Mouse (Mus musculus): ENCODE measurements around the gene Vsig1. TPM values are rescaled to one million over a fixed set of nuclear protein-coding genes. Genes with fewer than 3 reads are reported as not detected.

Gene Vsig1
- polyA plus RNA-seq (2014; fragmentation: Nextera tagmentation; extraction: Ambion mirVana) = not detected in 2 replicates

- no peaks in the 10 kb centered on the region for H3K9me3 ChIP-seq (ENCODE audit: control insufficient read depth, low read length)
- no peak within 1 kb of the TSS for H3K27ac ChIP-seq (ENCODE audit: low read depth, low read length)
- peaks cover 5% of the 10 kb centered on the region; the same call in 1 of the 2 replicates for H3K27me3 ChIP-seq (ENCODE audit: control insufficient read depth, insufficient read depth, low read length)
- H3K4me2 ChIP-seq = no peak within 1 kb of the TSS
- no peaks in the 10 kb centered on the region for H3K36me3 ChIP-seq (ENCODE audit: control insufficient read depth, insufficient read depth, low read length)
- H3K4me1 ChIP-seq (ENCODE audit: control insufficient read depth, insufficient read depth, low read length) = no peaks in the 10 kb centered on the region
- DNase-seq (ENCODE audit: low spot score, missing footprints) (no peak), ATAC-seq (ENCODE audit: low FRiP score) (no peak)
- WGBS = 78% methylated on average over 7 of the region's 7 CpGs
- H3K9ac ChIP-seq (ENCODE audit: low read length) = no peak within 1 kb of the TSS
- no peak within 1 kb of the TSS for H3K4me3 ChIP-seq (ENCODE audit: low read depth, low read length)
These were observed at the start of gene Vsig1 for GRCm38 (mm10) chrX:140907360-140907759. Vsig1 (plus strand) TSS chrX:140907608.

- peaks cover 5% of the 10 kb centered on the region; the same call in 1 of the 2 replicates for H3K27me3 ChIP-seq (ENCODE audit: control insufficient read depth, insufficient read depth, low read length)
- H3K27ac ChIP-seq (ENCODE audit: low read depth, low read length) = no peak overlapping the region
- H3K9ac ChIP-seq (ENCODE audit: low read length) = no peak overlapping the region
- no peak for ATAC-seq (ENCODE audit: low FRiP score)
- H3K4me3 ChIP-seq (ENCODE audit: low read depth, low read length) = no peak overlapping the region
- DNase-seq (ENCODE audit: low spot score, missing footprints) = no peak
- H3K9me3 ChIP-seq (ENCODE audit: control insufficient read depth, low read length) = no peaks in the 10 kb centered on the region
- 93% methylated on average over 6 of the region's 6 CpGs for WGBS
- H3K4me2 ChIP-seq = no peak overlapping the region
- no peaks in the 10 kb centered on the region for H3K4me1 ChIP-seq (ENCODE audit: control insufficient read depth, insufficient read depth, low read length)
- H3K36me3 ChIP-seq (ENCODE audit: control insufficient read depth, insufficient read depth, low read length) = no peaks in the 10 kb centered on the region
These were observed 44.6 kb upstream of the Vsig1 start for GRCm38 (mm10) chrX:140862760-140863159.

GRCm38 (mm10) chrX:140863431-140863830 lies 44.0 kb upstream of the Vsig1 start:
- no peaks in the 10 kb centered on the region for H3K4me1 ChIP-seq (ENCODE audit: control insufficient read depth, insufficient read depth, low read length)
- no peak overlapping the region for H3K4me3 ChIP-seq (ENCODE audit: low read depth, low read length)
- no peaks in the 10 kb centered on the region for H3K36me3 ChIP-seq (ENCODE audit: control insufficient read depth, insufficient read depth, low read length)
- no peak overlapping the region for H3K9ac ChIP-seq (ENCODE audit: low read length)
- ATAC-seq (ENCODE audit: low FRiP score) (no peak), DNase-seq (ENCODE audit: low spot score, missing footprints) (no peak)
- H3K9me3 ChIP-seq (ENCODE audit: control insufficient read depth, low read length) = no peaks in the 10 kb centered on the region
- peaks cover 5% of the 10 kb centered on the region; the same call in 1 of the 2 replicates for H3K27me3 ChIP-seq (ENCODE audit: control insufficient read depth, insufficient read depth, low read length)
- 85% methylated on average over 4 of the region's 4 CpGs for WGBS
- no peak overlapping the region for H3K27ac ChIP-seq (ENCODE audit: low read depth, low read length)
- no peak overlapping the region for H3K4me2 ChIP-seq

GRCm38 (mm10) chrX:140887193-140887592 lies 20.2 kb upstream of the Vsig1 start:
- ATAC-seq (ENCODE audit: low FRiP score) (no peak), DNase-seq (ENCODE audit: low spot score, missing footprints) (no peak)
- peaks cover 14% of the 10 kb centered on the region for H3K27me3 ChIP-seq (ENCODE audit: control insufficient read depth, insufficient read depth, low read length)
- no peak overlapping the region for H3K9ac ChIP-seq (ENCODE audit: low read length)
- no peaks in the 10 kb centered on the region for H3K4me1 ChIP-seq (ENCODE audit: control insufficient read depth, insufficient read depth, low read length)
- 84% methylated on average over 2 of the region's 2 CpGs for WGBS
- no peak overlapping the region for H3K27ac ChIP-seq (ENCODE audit: low read depth, low read length)
- H3K4me3 ChIP-seq (ENCODE audit: low read depth, low read length) = no peak overlapping the region
- no peaks in the 10 kb centered on the region for H3K36me3 ChIP-seq (ENCODE audit: control insufficient read depth, insufficient read depth, low read length)
- H3K4me2 ChIP-seq = no peak overlapping the region
- no peaks in the 10 kb centered on the region for H3K9me3 ChIP-seq (ENCODE audit: control insufficient read depth, low read length)

GRCm38 (mm10) chrX:140891796-140892195 lies 15.6 kb upstream of the Vsig1 start:
- DNase-seq (ENCODE audit: low spot score, missing footprints) = no peak
- H3K4me1 ChIP-seq (ENCODE audit: control insufficient read depth, insufficient read depth, low read length) = no peaks in the 10 kb centered on the region
- no peaks in the 10 kb centered on the region for H3K9me3 ChIP-seq (ENCODE audit: control insufficient read depth, low read length)
- WGBS = 71% methylated on average over 4 of the region's 4 CpGs
- no peak overlapping the region for H3K9ac ChIP-seq (ENCODE audit: low read length)
- no peaks in the 10 kb centered on the region for H3K36me3 ChIP-seq (ENCODE audit: control insufficient read depth, insufficient read depth, low read length)
- H3K4me3 ChIP-seq (ENCODE audit: low read depth, low read length) = no peak overlapping the region
- H3K27ac ChIP-seq (ENCODE audit: low read depth, low read length) = no peak overlapping the region
- H3K4me2 ChIP-seq = no peak overlapping the region
- ATAC-seq (ENCODE audit: low FRiP score) = no peak
- peaks cover 8% of the 10 kb centered on the region for H3K27me3 ChIP-seq (ENCODE audit: control insufficient read depth, insufficient read depth, low read length)

- Histone ChIP-seq H3K27me3 (ENCODE audit: control insufficient read depth, insufficient read depth, low read length) (peaks cover 5% of the 10 kb centered on the region; the same call in 1 of the 2 replicates), H3K4me2 (no peak overlapping the region), H3K27ac (ENCODE audit: low read depth, low read length) (no peak overlapping the region), H3K36me3 (ENCODE audit: control insufficient read depth, insufficient read depth, low read length) (no peaks in the 10 kb centered on the region), H3K9ac (ENCODE audit: low read length) (no peak overlapping the region), H3K9me3 (ENCODE audit: control insufficient read depth, low read length) (no peaks in the 10 kb centered on the region), H3K4me3 (ENCODE audit: low read depth, low read length) (no peak overlapping the region), H3K4me1 (ENCODE audit: control insufficient read depth, insufficient read depth, low read length) (no peaks in the 10 kb centered on the region)
- DNase-seq (ENCODE audit: low spot score, missing footprints) (no peak), ATAC-seq (ENCODE audit: low FRiP score) (no peak)
- 87% methylated on average over 3 of the region's 3 CpGs for WGBS
These were observed 3.9 kb upstream of the Vsig1 start for GRCm38 (mm10) chrX:140903487-140903886.

GRCm38 (mm10) chrX:140921321-140921720 lies 13.9 kb downstream of the Vsig1 start:
- no peak for DNase-seq (ENCODE audit: low spot score, missing footprints)
- no peak for ATAC-seq (ENCODE audit: low FRiP score)
- Histone ChIP-seq H3K4me1 (ENCODE audit: control insufficient read depth, insufficient read depth, low read length) (no peaks in the 10 kb centered on the region), H3K36me3 (ENCODE audit: control insufficient read depth, insufficient read depth, low read length) (no peaks in the 10 kb centered on the region), H3K27ac (ENCODE audit: low read depth, low read length) (no peak overlapping the region), H3K9me3 (ENCODE audit: control insufficient read depth, low read length) (no peaks in the 10 kb centered on the region), H3K4me2 (no peak overlapping the region), H3K27me3 (ENCODE audit: control insufficient read depth, insufficient read depth, low read length) (peaks cover 44% of the 10 kb centered on the region), H3K4me3 (ENCODE audit: low read depth, low read length) (no peak overlapping the region), H3K9ac (ENCODE audit: low read length) (no peak overlapping the region)
- 82% methylated on average over 6 of the region's 6 CpGs for WGBS

GRCm38 (mm10) chrX:140932066-140932465 lies 24.7 kb downstream of the Vsig1 start:
- no peak overlapping the region for H3K27ac ChIP-seq (ENCODE audit: low read depth, low read length)
- ATAC-seq (ENCODE audit: low FRiP score) (no peak), DNase-seq (ENCODE audit: low spot score, missing footprints) (no peak)
- H3K27me3 ChIP-seq (ENCODE audit: control insufficient read depth, insufficient read depth, low read length) = peaks cover 34% of the 10 kb centered on the region
- H3K9ac ChIP-seq (ENCODE audit: low read length) = no peak overlapping the region
- H3K9me3 ChIP-seq (ENCODE audit: control insufficient read depth, low read length) = no peaks in the 10 kb centered on the region
- H3K4me1 ChIP-seq (ENCODE audit: control insufficient read depth, insufficient read depth, low read length) = no peaks in the 10 kb centered on the region
- no peak overlapping the region for H3K4me2 ChIP-seq
- H3K4me3 ChIP-seq (ENCODE audit: low read depth, low read length) = no peak overlapping the region
- no peaks in the 10 kb centered on the region for H3K36me3 ChIP-seq (ENCODE audit: control insufficient read depth, insufficient read depth, low read length)
- WGBS = 67% methylated on average over 3 of the region's 3 CpGs

GRCm38 (mm10) chrX:140933263-140933662 lies 25.9 kb downstream of the Vsig1 start:
- H3K27ac ChIP-seq (ENCODE audit: low read depth, low read length) = no peak overlapping the region
- no peaks in the 10 kb centered on the region for H3K36me3 ChIP-seq (ENCODE audit: control insufficient read depth, insufficient read depth, low read length)
- H3K9ac ChIP-seq (ENCODE audit: low read length) = no peak overlapping the region
- 86% methylated on average over 3 of the region's 3 CpGs for WGBS
- no peak overlapping the region for H3K4me3 ChIP-seq (ENCODE audit: low read depth, low read length)
- H3K4me2 ChIP-seq = no peak overlapping the region
- H3K4me1 ChIP-seq (ENCODE audit: control insufficient read depth, insufficient read depth, low read length) = no peaks in the 10 kb centered on the region
- H3K27me3 ChIP-seq (ENCODE audit: control insufficient read depth, insufficient read depth, low read length) = peaks cover 31% of the 10 kb centered on the region
- H3K9me3 ChIP-seq (ENCODE audit: control insufficient read depth, low read length) = no peaks in the 10 kb centered on the region
- ATAC-seq (ENCODE audit: low FRiP score) (no peak), DNase-seq (ENCODE audit: low spot score, missing footprints) (no peak)
